Mouse (Mus musculus): ENCODE results near the gene Nsa2.

GRCm38 (mm10) chr13:97099187-97099852, 38.4 kb downstream of the Nsa2 start, which contains the start of gene Gm6169:
- peak; percentile 57 for TF ChIP-seq CTCF (conservative IDR thresholded peaks at IDR 0.05; ENCODE audit: low read length)
- no peak for TF ChIP-seq NANOG (IDR thresholded peaks at IDR 0.05; ENCODE audit: borderline replicate concordance, low read length)
